Mouse (Mus musculus) yolk sac, embryonic 10.5 days (tissue): ENCODE measurements at regions not wholly inside any gene's neighbourhood (a gene's known extent, or its start where the extent isn't known, plus 50 kb on each side); places are given as distances from the start of the nearest gene placed in this dataset.

ENCODE experiments used
- DNase-seq: peaks from one replicate; pipeline ENCODE4 v3.0.0-alpha.2; 2017; ENCODE audit warnings: low spot score

DNA sequence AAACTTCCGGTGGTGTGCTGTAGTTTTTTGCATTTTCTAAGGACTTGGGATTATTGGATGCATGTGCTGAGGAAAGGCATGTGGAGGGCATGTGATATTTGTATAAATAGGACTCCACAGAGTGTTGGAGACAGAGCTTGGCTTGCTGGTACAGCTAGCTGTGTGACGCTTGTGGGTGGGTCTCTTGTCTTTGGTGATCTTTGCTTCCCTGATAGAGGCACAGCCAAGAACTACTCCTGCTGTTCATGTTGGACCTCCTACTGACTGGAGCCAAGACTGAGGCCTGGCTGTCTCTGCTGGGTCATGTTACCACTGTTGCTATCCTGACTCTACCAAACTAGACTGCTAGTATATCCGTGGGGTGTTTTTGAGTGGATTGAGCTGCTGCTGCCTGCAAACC is 103.1 kb upstream of the Syndig1 start:
- DNase-seq: no peak

DNA sequence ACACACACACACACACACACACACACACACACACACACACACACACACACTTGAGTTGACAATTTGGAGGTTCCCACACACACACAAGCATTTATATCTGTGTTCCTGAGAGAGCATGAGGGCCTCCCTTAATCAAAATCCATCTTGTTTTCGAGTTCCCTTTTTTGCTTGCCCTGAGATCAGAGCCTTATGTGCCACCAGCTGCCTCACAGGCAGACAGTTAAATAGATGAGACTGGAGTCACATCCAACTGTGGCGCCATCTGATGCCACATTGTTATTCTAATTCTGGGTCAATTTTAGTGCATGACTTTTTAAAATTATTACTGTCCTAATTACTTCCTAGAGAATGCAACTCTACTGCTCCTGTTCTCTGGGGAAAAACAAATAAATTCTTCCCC is 91.2 kb upstream of the Syndig1 start:
- DNase-seq: no peak

DNA sequence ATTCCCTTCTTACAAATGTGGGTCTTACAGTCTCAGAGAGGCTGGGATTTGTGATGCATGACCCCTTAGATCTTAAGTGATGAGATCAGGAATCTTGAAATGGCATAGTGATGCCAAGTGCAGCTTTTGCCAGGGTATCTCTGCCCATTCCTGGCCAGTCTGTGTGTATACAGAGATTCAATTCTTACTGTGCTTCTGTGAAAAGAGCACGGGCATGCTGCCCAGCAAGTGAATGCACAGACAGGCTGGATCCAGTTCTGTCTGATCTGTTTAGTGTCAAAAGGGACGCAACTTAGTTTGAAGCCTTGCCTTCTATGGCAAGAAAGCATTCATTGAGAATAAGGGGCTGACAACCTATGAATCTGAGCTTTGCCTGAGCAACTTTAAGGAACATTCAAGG is 89.1 kb upstream of the Syndig1 start:
- no peak for DNase-seq

DNA sequence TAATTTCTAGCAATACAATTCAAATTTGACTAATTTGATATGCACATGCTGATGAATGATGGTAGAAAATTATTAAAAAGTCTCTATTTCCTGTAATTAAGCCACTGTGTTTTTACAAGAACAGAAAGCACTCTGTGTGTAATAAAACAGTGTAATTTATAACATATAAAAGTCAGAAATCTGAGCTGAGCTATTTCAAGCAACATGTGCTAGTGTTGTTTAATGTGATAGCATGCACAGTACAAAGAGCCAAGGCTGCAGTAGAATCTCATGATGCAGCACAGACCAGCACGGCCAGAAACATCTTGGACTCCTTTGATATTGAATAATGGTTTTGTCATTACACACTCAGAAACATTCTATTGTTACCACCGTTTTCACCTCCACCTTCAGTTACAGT is 86.3 kb upstream of the Syndig1 start:
- no peak for DNase-seq

DNA sequence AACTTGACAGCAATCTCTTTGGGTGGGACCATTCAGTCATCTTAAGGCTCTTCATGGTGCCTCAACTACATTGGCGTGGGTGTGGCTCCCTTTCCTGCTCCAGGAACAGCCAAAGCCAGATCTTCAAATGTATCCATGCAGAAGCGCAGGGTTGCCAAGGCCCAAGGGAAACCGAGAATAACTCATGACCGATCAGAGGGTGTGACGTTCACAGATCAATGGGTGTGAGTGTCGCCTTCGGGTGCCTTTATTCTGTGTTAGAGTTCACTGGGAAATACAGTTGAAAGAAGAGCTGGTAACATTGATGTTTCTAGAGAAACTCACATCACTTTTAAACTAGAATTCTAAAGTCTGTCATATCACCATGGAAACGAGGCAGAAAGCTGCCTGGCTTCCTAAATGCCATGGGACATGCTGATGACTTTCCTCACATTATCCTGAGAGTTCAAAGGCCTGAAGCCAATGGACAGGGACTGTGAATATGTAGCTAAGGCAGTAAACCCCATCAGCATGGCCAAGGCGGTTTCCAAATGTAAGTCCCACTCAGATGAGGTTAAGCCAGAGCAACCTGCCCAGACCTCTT is 80.7 kb upstream of the Syndig1 start:
- DNase-seq: no peak

DNA sequence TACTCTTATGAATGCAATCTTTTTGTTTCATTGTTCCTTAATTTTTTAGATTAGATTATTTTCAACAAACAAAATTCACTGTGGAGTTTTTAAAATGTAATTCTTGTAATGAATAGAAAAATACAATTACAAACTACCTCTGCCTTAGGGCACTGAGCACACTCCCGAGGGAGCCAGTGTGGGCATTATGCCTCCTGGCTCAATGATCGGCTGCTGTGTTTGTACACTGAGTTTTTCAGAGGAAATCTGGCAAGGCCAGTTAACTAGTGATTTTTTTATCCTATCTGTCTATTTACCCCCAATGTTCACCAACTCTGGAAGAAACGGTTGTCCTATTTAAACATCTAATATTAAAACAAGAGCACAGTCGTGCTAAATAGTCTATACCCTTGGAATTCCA is 69.9 kb upstream of the Syndig1 start:
- DNase-seq: no peak

DNA sequence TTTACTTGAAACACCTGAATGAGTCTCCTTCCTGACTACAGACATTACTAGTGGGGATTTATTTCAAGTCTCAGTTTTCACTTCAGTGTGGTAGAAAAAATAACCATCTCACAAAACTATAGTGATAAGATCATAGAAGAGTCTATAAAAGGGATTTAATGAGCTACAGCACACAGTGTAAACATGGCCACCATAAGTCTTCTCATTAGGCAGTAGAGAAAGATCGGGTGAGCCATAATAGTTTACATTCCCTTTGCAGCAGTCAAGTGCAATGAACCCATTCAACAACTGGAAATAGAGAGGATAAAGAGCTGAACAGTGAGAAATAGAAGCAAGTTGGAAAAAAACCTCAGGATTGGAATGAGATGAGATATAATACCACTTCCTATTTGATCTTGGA is 65.1 kb upstream of the Syndig1 start:
- DNase-seq: no peak

DNA sequence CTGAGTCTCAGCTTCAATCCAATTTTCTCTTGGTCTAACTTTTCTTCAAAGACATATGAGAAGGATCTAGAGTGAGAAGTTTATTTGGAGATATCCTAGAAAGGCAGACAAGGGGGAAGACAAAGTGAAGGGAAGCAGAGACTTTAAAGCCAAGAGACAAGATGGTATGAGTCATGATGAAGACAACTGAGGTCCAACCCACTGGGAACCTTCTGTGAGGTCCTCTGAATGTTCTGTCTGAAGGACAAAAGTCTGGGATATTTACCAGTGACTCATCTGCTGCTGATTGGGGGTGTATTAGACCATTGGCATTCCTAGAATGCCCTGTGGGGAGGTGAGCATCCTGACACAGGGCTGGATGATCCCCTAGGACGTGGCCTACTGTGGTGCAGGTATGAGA is 61.0 kb upstream of the Syndig1 start:
- no peak for DNase-seq

DNA sequence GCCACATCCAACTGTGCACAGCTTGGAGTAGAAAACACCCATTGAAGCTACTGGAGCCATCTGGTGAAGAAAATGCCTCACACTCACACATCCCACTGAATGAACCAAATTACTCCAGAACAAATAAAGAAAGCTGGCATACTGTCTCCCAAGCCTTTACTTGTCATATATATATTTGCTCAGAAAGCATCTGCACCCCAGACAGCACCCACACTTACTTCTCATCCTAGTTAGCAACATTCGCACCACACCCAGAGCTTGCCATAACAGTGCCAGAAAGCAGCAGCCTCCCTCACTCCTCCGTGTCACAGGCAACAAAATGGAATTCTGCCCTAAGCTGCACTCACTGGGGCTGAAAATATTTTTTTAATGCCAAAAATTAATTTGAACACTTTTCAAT is 60.5 kb upstream of the Syndig1 start:
- no peak for DNase-seq

DNA sequence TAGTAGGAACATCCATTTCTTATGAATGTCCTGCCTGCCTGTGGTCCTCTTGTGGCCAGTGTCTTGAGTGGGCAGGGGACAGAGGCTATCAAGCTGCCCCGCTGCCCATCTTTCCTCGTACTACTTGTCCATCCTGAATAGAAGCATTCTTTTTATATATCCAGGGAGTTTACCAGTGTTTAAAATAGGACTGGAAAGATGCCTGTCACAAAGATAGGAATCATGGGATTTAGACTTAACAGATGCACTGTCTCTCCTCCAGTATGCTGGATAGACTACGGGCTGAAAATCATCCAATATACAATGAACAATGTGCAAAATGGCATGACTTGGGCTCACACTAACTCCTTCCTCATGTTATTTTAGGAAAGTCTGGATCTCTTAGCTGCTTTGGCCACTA is 51.7 kb upstream of the Syndig1 start:
- DNase-seq: no peak
